Mouse (Mus musculus) heart, postnatal 10 days (tissue): ENCODE results near the gene Timm8b. TPM values are rescaled to one million over a fixed set of nuclear protein-coding genes. Genes with fewer than 3 reads are reported as not detected.
"Not testable (repeated sequence)": the region's sequence is repeated elsewhere in the genome, so short reads cannot be mapped to it uniquely, and the experiment has no call there.

Source experiments
- DNase-seq, 2 experiments: peaks; one replicate each; pipeline ENCODE4 v3.0.0; 2021
- intact Hi-C: fragments of 180-260 bp; cut with DNase I; formaldehyde crosslinking; loops from one replicate; pipeline ENCODE4 v1.15.1; 2025
- total RNA-seq, 2 experiments: library from RNA; stranded (reverse); gene quantifications; 2 replicates each; pipeline ENCODE4 v1.2.3; 2021

Timm8b gene
- total RNA-seq, 2 experiments from 2014 or later = 215 to 218 TPM

GRCm38 (mm10) chr9:50601536-50601935, 2.2 kb upstream of the Timm8b start:
- peak; percentile 15 to 27 for DNase-seq

DNA sequence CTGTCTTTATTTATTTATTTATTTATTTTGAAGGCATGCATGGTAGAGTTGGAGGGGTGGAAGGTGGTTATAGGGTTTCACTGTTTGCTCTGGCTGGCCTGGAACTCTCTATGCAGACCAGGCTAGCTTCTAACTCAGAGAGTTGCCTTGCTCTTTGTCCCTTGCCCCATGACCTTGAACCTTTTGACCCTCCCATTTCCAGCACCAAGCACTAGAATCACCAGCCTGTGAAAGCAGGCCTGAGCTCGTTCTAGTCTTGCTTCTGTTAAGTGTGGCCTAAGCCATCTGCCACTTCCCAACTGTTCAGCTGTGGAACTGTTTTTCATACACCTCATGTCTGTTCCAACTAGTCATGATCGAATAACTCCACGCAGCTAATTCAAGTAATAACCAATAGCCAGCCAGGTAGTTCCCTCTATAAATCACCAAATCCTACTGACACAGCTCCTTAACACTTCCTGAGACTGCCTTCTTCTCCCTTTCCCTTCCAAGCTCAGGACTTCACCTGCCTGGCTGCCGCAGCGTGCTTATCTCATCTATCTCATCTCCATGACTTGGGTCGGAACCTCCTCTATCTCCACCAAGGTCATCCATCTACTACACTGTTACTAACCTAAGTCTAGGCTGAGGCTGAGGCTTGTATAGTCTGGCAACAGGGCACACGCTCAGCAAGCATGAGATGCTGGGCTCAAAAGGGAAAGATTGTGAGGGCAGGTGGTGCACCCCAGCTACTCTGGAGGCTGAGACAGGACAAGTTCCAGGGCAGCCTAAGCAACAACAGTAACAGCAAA, 1.5 kb upstream of the Timm8b start:
- DNase-seq = no peak
- intact Hi-C loops = loop anchor here (5.0 kb wide), 2 partner anchors 140 to 165 kb away; partner anchors contain the start of gene Fdxacb1

More at GRCm38 (mm10) chr9:50601536-50601935, 2.2 kb upstream of the Timm8b start:
- intact Hi-C loops = loop anchor here (5.0 kb wide), 2 partner anchors 139 to 166 kb away; partner anchors contain the start of gene Fdxacb1

DNA sequence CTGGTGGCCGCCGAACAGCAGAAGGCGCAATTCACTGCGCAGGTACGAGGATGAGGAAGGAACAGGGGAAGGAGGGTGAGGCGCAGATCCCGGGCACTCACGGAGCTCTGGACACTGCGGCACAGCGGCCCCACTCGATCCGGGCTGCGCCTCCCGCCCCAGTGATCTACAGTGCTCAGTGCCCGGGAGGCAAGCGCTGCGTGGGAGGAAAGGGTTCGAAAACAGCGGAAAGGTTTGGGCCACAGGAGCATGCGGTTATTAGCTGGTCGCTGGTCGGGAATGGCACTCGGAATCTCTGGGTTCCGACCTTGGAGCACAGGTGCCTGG, 251 bp downstream of the Timm8b start:
- intact Hi-C loops = loop anchor here (5.0 kb wide), 2 partner anchors 142 to 163 kb away; partner anchors contain the start of gene Fdxacb1

DNA sequence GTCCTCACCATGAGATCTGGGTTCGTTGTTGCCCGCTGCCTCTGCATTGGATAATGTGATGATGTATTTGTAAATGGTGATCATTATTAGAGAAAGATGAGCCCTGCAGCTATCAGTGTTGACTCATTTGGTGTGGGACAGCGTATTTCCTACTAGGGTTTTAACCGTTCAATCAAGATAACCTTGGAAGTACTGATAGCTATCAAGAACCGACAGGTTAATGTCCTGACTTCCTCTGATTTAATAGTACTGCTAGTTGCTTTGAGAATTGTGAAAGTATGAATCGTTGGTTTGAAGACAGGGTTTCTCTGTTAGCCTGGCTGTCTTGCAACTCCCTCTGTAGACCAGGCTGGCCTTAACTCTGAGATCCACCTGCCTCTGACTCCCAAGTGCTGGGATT, 628 bp downstream of the Timm8b start:
- DNase-seq = no peak
- intact Hi-C loops = loop anchor here (5.0 kb wide), 2 partner anchors 142 to 163 kb away; partner anchors contain the start of gene Fdxacb1

More for the DNA sequence above, 251 bp downstream of the Timm8b start:
- no peak for DNase-seq

GRCm38 (mm10) chr9:50612115-50612514, 8.4 kb downstream of the Timm8b start:
- intact Hi-C loops = no loop called here
- DNase-seq = no peak

- no peak for DNase-seq
Measured at GRCm38 (mm10) chr9:50616161-50616560, 12.5 kb downstream of the Timm8b start.

DNA sequence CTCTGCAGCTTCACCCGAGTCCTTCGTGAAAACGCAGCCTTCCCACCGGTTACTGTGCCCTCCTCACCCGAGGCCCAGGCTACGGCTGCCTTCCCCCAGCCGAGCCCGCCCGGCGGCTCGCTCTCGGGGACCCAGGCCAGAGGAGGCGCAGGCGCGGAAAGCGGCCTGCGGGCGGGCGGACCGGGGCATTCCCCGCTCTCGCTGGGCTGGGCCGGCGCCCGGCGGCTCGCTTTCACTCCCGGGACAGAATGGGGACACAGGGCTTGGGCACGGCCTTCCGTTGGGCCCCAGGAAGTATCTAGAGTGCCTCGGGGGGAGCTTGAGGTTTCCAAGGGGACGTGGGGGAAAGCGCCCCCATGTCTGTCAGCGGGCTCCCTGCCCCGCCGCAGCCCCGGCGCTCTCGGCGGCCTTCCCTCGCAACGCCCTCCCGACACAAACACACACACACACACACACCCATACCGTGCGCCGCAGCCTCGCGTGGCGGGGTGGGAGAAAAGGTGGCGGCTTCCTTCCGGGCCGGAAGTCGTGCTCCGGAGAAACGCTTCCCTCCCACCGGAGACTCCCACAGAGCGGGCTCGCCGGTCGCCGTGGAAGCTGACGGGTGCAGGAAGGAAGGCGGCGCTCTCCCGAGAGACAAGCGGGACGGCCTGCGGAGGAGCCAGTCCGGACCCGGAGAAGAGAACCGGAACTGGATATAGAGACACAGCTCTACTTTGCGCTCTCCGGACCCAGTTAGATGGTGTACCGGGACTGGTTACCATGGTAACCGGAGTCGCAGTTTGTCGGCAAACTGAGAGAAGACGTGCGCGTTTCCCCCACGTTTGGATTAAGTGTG, 13.3 kb downstream of the Timm8b start, which contains the start of the genes Pih1d2 and Nkapd1:
TSS of gene Pih1d2 (plus strand) at position 556 of the 838 bp plus-strand sequence.
TSS of gene Nkapd1 (minus strand) at position 699 of the 838 bp plus-strand sequence.
- intact Hi-C loops = loop anchor here (5.0 kb wide), 1 partner anchor 150 kb away; the partner anchor contains the start of gene Fdxacb1
- peak; percentile 93 to 95 for DNase-seq

More at GRCm38 (mm10) chr9:50616161-50616560, 12.5 kb downstream of the Timm8b start:
- intact Hi-C loops = loop anchor here (5.0 kb wide), 1 partner anchor 151 kb away; the partner anchor contains the start of gene Fdxacb1

DNA sequence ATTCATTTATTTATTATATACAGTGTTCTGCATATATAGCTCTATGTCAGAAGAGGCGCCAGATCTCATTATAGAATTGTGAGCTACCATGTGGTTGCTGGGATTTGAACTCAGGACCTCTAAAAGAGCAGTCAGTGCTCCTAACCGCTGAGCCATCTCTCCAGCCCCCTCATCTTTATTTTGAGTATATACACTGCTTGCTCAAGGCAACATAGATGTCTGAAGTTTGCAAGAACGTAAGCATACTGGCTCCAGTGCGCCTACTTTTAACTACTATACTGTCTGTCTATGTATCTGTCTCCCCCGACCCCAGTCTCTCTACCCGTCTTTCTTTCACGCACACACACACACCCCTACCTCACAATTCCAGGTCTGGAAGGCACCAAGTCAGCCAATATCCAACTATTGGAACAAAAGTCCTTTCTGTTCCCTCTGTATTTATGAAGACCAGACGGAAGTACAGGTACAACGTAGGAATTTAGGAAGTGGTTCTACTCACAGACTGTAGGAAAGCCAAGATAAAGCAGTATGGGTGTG, 14.2 kb downstream of the Timm8b start:
- no peak for DNase-seq
- intact Hi-C loops = loop anchor here (5.0 kb wide), 1 partner anchor 149 kb away; the partner anchor contains the start of gene Fdxacb1

GRCm38 (mm10) chr9:50630903-50631302, 27.2 kb downstream of the Timm8b start:
- DNase-seq, intact Hi-C loops: not testable (repeated sequence)

- DNase-seq = no peak
- intact Hi-C loops = no loop called here
Measured at GRCm38 (mm10) chr9:50632016-50632688, 28.4 kb downstream of the Timm8b start.

DNA sequence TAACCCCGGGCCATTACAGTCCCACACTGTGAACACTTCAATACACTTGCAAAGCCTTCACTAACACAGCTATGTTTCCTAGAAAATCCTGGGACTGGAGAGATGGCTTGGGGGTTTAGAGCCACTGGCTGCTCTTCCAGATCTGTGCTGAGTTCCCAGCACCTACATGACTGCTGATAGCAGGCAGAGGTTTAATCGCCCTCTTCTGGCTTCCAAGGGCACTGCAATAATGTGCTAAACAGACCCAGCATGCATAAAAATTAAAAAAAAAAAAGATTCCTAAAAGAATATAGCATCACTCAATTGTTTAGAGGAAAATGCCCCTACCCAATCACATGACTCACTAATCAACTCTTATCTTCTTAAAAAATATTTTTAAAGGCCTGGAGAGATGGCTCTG, 29.3 kb downstream of the Timm8b start:
- intact Hi-C loops = no loop called here

GRCm38 (mm10) chr9:50634270-50634669, 30.6 kb downstream of the Timm8b start:
- no peak for DNase-seq
- intact Hi-C loops = no loop called here

More for the DNA sequence above, 29.3 kb downstream of the Timm8b start:
- no peak for DNase-seq

- no peak for DNase-seq
- intact Hi-C loops = no loop called here
Measured at GRCm38 (mm10) chr9:50646826-50647370, 43.2 kb downstream of the Timm8b start.

- DNase-seq = no peak
- intact Hi-C loops = no loop called here
Measured at GRCm38 (mm10) chr9:50650503-50650902, 46.8 kb downstream of the Timm8b start.

Other genes starting within 250 kb of the Timm8b start
- 1 to 10 TPM; 1.2 to 2.6 TPM for gene Plet1, start 109.4 kb upstream of the Timm8b start, total RNA-seq
- 10 to 100 TPM; 31.7 to 36.8 TPM for gene Pts, start 75.2 kb upstream of the Timm8b start, total RNA-seq
- gene Il18, start 49.1 kb upstream of the Timm8b start, total RNA-seq = 1 to 10 TPM; 1.3 to 2.5 TPM
- under 1 TPM; 0.19 to 0.20 TPM for gene Bco2, start 48.7 kb upstream of the Timm8b start, total RNA-seq
- not detected for gene Tex12, start 42.6 kb upstream of the Timm8b start, total RNA-seq
- gene Sdhd, start 98 bp upstream of the Timm8b start, total RNA-seq = 100 to 1,000 TPM; 780 to 786 TPM
- under 1 TPM; 0.26 to 0.92 TPM for gene Pih1d2, start 13.4 kb downstream of the Timm8b start, total RNA-seq
- 10 to 100 TPM; 22.6 to 23.3 TPM for gene Nkapd1, start 13.6 kb downstream of the Timm8b start, total RNA-seq
- 100 to 1,000 TPM; 336 to 364 TPM for gene Dlat, start 55.9 kb downstream of the Timm8b start, total RNA-seq
- 1 to 10 TPM; 7.4 to 7.7 TPM for gene Dixdc1, start 135.6 kb downstream of the Timm8b start, total RNA-seq
- gene 2310030G06Rik, start 142.6 kb downstream of the Timm8b start, total RNA-seq = 1 to 10 TPM; 3.6 to 5.6 TPM
- 1,000 to 10,000 TPM; 1,315 to 1,426 TPM for gene Cryab, start 147.4 kb downstream of the Timm8b start, total RNA-seq
- 100 to 1,000 TPM; 119 to 133 TPM for gene Hspb2, start 148.4 kb downstream of the Timm8b start, total RNA-seq
- gene Fdxacb1, start 164.3 kb downstream of the Timm8b start, total RNA-seq = 1 to 10 TPM; 6.6 to 6.9 TPM
- 10 to 100 TPM; 10.5 to 16.1 TPM for gene Alg9, start 171.1 kb downstream of the Timm8b start, total RNA-seq
- gene 1110032A03Rik, start 171.6 kb downstream of the Timm8b start, total RNA-seq = 10 to 100 TPM; 12.5 to 13.9 TPM
- gene Ppp2r1b, start 241.4 kb downstream of the Timm8b start, total RNA-seq = 10 to 100 TPM; 14.7 to 16.4 TPM